Mouse (Mus musculus) G1E (cell line): ENCODE results near the gene Pif1.

ENCODE experiments used
- CTCF ChIP-seq: IDR thresholded peaks from 2 replicates; pipeline ENCODE4 v1.5.1; 2012; ENCODE audit warnings: low read depth, low read length, inconsistent platforms, mixed read lengths
- GATA2 ChIP-seq: IDR thresholded peaks from 2 replicates; pipeline ENCODE4 v1.6.1; 2012; ENCODE audit warnings: low read depth, low read length, inconsistent platforms, borderline replicate concordance

- no peak for TF ChIP-seq GATA2
- TF ChIP-seq CTCF: no peak
These were observed 35.9 kb downstream of the Pif1 start for GRCm38 (mm10) chr9:65622826-65623225.
